Mouse (Mus musculus) adrenal gland, adult 18-20 months (tissue): ENCODE data around the gene Capn9. TPM values are rescaled to one million over a fixed set of nuclear protein-coding genes. Genes with fewer than 3 reads are reported as not detected.

ENCODE experiments used
- DNase-seq, 2 experiments: peaks; one replicate each; pipeline ENCODE4 v3.0.0; 2021 to 2022; ENCODE audit warnings: low spot score in 2 of 2
- long read RNA-seq, 2 experiments: library from polyadenylated mRNA; stranded (forward); transcript quantifications; one replicate each; pipeline ENCODE4 v2.0.0; 2021
- total RNA-seq, 2 experiments: library from RNA; stranded (reverse); gene quantifications; 1 replicate in 1 of 2; 2 replicates in 1 of 2; pipeline ENCODE4 v1.2.3; 2021

Capn9 gene
- total RNA-seq, result under 1 TPM in 1 of 2 experiments, not detected in 1; 0.36 TPM
- long read RNA-seq, experiment 1, result 0 reads
- long read RNA-seq, experiment 2, partial matches to known transcripts, result 0 of 1 reads
- long read RNA-seq, experiment 2, other reads (novel, unspliced or antisense), result 1 of 1 reads

- DNase-seq, result no peak
Observed at GRCm38 (mm10) chr8:124575811-124576210, at the start of gene Capn9. TSS of gene Capn9 (plus strand) at chr8:124576111.

GRCm38 (mm10) chr8:124526261-124526660, 49.6 kb upstream of the Capn9 start:
- DNase-seq, result no peak

- no peak for DNase-seq
Observed at GRCm38 (mm10) chr8:124530076-124530475, 45.8 kb upstream of the Capn9 start.

GRCm38 (mm10) chr8:124530556-124530955, 45.4 kb upstream of the Capn9 start:
- DNase-seq, result no peak

- DNase-seq, result no peak
Observed at GRCm38 (mm10) chr8:124530996-124531395, 44.9 kb upstream of the Capn9 start.

- no peak for DNase-seq
Observed at GRCm38 (mm10) chr8:124532626-124533025, 43.3 kb upstream of the Capn9 start.

- DNase-seq, result no peak
Observed at GRCm38 (mm10) chr8:124535451-124535850, 40.5 kb upstream of the Capn9 start.

- DNase-seq, result no peak
Observed at GRCm38 (mm10) chr8:124540906-124541305, 35.0 kb upstream of the Capn9 start.

GRCm38 (mm10) chr8:124542001-124542400, 33.9 kb upstream of the Capn9 start:
- DNase-seq, result no peak

GRCm38 (mm10) chr8:124543272-124543671, 32.6 kb upstream of the Capn9 start:
- no peak for DNase-seq

- no peak for DNase-seq
Observed at GRCm38 (mm10) chr8:124546371-124546770, 29.5 kb upstream of the Capn9 start.

GRCm38 (mm10) chr8:124546815-124547214, 29.1 kb upstream of the Capn9 start:
- DNase-seq, result no peak

GRCm38 (mm10) chr8:124547269-124547668, 28.6 kb upstream of the Capn9 start:
- no peak for DNase-seq

- no peak for DNase-seq
Observed at GRCm38 (mm10) chr8:124548187-124548586, 27.7 kb upstream of the Capn9 start.

GRCm38 (mm10) chr8:124551011-124551661, 24.8 kb upstream of the Capn9 start:
- DNase-seq, result no peak

- no peak for DNase-seq
Observed at GRCm38 (mm10) chr8:124555113-124555750, 20.7 kb upstream of the Capn9 start.

- DNase-seq, result no peak
Observed at GRCm38 (mm10) chr8:124556164-124556563, 19.7 kb upstream of the Capn9 start.

- DNase-seq, result no peak
Observed at GRCm38 (mm10) chr8:124556658-124557057, 19.3 kb upstream of the Capn9 start.

- DNase-seq, result no peak
Observed at GRCm38 (mm10) chr8:124557476-124557875, 18.4 kb upstream of the Capn9 start.

GRCm38 (mm10) chr8:124567126-124567525, 8.8 kb upstream of the Capn9 start:
- DNase-seq, result no peak

GRCm38 (mm10) chr8:124567584-124567983, 8.3 kb upstream of the Capn9 start:
- DNase-seq, result no peak

- DNase-seq, result no peak
Observed at GRCm38 (mm10) chr8:124569100-124569499, 6.8 kb upstream of the Capn9 start.

- DNase-seq, result no peak
Observed at GRCm38 (mm10) chr8:124569593-124569992, 6.3 kb upstream of the Capn9 start, which contains the start of gene Agt. TSS of gene Agt (minus strand) at chr8:124569706.
